Mouse (Mus musculus): ENCODE results near the gene Arhgap35. TPM values are rescaled to one million over a fixed set of nuclear protein-coding genes. Genes with fewer than 3 reads are reported as not detected.

Arhgap35 gene
- polyA plus RNA-seq, 3 experiments from 2014 or later: 1.4 to 3.9 (median 2.5) TPM

DNA sequence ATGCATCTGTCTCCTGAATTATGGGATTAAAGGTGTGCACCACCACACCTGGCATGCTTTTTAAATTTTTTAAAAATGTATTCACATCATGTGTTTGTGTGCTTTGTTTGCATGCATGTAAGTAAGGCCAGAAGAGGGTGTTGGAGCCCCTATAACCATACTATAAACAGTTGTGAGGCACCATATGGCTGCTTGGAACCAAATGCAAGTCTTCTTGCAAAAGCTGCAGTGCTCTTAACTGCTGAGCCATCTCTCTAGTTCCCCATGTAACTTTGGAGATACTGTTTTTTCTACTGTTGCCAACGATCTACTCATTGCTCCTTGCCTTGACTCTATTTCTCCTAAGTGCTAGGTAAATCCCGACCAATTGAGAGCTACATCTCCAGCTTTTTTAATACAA, 95.5 kb downstream of the Arhgap35 start:
- ATAC-seq: no peak

DNA sequence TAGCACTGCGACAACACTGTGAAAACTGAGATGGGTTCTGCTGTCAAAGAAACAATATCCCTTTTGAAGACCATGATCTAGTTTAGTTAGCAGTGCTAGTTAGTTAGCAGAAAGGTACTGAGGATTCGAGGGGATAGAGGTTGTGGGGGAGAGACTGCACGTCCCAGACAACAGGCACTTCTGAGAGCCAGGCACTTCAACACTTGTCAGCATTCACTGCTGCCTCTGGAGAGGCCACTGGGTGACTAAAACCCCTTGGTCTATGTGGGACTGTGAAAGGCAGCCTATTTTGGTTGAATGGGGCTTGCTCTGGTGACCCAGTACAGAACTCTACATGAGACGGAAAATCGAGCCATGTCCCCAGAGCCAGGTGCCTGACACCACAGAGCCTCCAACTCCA, 97.6 kb downstream of the Arhgap35 start:
- ATAC-seq: no peak

DNA sequence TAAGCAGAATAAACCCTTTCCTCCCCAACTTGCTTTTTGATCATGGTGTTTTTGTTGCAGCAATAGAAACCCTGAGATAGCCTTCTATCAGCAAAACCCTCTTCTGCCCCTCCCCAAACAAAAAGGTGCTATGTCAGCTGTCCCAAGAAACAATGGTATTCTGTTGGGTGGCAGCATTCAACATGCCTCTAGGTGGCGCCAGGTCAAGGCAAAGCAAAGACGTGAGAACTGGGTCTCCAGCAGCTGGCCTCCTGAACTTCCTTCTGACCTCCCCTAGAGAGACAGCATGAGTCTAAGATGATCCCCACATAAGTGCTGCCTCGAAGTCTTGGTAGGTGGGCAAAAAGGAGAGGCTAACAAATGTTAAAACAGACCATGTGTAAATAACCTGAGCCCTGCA, 107.5 kb downstream of the Arhgap35 start:
- no peak for ATAC-seq

GRCm38 (mm10) chr7:16505226-16505593, 109.6 kb downstream of the Arhgap35 start:
- no peak for ATAC-seq

DNA sequence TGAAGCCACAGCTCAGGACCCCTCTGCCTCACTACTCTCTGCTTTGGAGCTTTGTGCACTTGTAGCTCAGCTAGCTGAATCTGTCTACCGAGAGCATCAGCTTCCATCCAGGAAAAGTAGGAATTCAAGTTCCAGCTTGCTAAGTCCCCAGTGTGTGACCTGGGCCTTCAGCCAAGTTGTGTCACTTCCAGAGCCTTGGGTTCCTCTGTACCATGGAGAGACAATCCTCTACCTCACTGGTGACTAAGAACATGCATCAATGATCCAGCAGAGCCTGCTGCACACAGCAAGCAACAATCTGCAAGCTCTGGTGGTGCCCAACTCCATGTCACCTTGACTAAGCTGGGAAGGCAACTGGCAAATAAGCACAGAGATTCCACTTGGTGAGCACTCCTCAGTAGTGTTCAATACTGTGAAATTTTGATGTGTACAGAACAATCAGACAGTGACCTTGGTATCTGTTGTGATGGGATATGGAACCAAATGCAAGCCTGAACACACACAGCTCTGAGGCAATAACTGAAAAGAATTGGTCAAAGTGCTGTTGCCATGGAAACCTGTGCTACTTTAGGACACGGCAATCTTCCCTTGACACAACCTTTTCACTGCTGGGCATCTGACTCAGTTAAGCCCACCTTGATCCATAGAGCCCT, 110.1 kb downstream of the Arhgap35 start:
- no peak for ATAC-seq

GRCm38 (mm10) chr7:16501571-16501970, 113.2 kb downstream of the Arhgap35 start:
- no peak for ATAC-seq

DNA sequence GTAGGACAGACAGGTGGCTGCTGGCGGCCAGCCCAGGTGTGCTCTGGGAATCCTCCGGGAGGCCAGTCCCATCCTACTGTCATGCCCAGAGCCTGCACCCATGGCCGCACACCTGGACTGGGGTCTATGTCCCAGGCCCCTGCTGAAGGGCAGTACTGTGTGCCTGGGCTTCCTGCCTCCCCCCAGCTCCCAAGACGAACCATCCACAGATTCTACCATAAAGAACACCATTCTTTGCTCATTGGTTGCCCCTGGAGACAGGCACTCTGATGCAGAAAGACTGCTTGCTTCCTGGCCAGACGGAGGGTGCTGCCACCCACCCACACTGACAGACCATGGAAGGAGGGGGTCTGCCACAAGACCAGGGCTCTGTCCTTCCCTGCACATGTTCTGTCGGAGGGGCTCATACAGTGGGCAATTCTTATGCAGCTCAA, 115.1 kb downstream of the Arhgap35 start:
- no peak for ATAC-seq

DNA sequence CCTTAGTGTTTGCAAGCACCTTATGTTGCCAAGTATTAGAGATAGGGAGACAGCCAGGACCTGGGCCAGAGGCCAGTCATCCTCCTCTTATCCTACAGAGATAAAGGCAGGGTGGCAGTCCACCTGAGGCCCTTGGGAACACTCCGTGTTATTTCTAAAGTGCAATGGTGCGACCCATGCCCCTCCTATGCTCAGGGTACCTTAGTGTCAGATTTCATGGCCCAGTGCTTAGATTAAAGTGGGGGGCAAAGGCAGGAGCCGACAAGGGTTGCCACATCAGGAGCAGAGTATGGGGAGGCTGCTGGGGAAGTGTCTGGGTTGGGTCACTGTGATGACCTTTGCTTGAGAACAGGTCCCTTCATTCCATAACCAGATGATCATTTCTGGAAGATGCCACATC, 118.5 kb downstream of the Arhgap35 start:
- no peak for ATAC-seq

GRCm38 (mm10) chr7:16493361-16493760, 121.4 kb downstream of the Arhgap35 start:
- ATAC-seq: no peak

- ATAC-seq: no peak
These were observed 122.6 kb downstream of the Arhgap35 start for GRCm38 (mm10) chr7:16492211-16492610.

GRCm38 (mm10) chr7:16491759-16492158, 123.0 kb downstream of the Arhgap35 start:
- ATAC-seq: peak; percentile 81

DNA sequence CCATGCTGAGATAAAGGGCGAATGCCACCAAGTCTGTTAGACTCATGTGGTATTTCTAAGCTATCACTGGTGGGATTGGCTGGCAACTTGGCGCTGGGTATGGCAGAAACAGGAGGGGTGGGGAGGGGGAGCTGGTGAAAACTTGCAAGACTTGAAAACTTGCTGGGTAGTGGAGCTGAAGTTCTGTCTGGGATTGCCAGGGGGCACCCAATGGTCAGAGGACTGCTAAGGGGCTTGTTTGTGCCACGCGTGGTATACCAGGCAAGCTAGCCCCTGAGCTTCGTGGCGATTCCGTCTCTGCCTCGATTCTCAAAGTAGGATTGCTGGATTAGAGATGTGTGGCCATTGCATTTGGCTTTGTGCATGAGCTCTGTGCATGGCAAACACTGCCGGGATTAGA, 124.8 kb downstream of the Arhgap35 start:
- ATAC-seq: no peak

DNA sequence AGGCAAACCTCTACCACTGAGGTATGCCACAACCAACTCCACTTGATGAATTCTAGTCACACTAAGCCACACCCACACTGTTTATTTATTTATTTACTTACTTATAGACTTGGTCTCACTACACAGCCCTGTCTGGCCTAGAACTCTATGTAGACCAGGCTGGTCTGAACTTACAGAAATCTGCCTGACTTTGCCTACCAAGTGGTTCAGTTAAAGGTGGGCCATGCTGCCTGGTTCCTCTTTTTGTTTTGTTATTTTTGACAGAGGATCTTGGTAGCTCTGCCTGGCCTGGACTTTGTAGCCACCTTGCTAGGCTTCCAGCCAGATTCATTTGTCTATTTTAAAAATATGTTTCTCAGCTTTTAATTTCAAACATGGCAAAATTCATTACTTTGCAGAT, 126.0 kb downstream of the Arhgap35 start:
- no peak for ATAC-seq

GRCm38 (mm10) chr7:16477628-16478027, 137.2 kb downstream of the Arhgap35 start, which contains the start of gene Npas1:
Gene Npas1 (minus strand): TSS chr7:16477728.
- ATAC-seq: no peak

DNA sequence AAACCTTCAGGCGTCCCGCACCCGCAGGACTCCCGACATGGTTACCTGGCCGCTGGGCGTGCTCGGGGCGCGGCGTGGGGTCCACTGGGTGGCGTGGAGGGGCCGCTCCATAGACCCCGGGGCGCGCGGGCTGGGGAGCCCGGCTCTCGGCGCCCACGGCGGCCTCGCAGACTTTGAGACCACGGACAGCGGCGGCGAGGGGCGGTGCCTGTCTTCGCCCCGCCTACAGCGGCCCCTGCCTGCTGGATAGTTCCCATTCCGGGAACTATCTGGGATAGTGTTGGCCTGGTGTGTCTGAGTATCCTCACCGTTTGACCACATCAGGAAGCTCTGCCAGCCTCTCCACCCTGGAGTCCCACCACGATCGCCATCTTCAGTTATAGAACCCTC, 138.2 kb downstream of the Arhgap35 start:
- ATAC-seq: no peak

GRCm38 (mm10) chr7:16475764-16476599, 138.8 kb downstream of the Arhgap35 start:
- no peak for ATAC-seq

DNA sequence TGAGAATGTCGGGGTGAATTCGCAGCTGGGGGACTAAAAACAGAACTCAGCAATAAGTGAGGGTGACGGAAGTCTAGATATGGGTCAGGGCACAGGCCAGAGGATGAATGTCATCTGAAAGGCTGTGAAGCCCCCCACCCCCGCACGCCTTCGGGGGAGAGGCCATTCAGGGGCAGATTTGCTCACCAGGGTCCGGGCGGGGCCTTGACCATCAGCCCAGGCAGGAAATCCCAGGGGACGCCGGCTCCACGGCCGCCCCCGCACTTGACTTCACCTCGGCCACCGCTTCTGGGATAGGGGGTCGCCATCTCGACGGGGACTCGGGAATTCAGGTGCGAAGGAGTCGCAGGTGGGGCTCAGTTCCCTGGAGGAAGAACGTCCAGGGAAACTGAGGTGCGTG, 139.5 kb downstream of the Arhgap35 start:
- no peak for ATAC-seq

- ATAC-seq: no peak
These were observed 140.3 kb downstream of the Arhgap35 start for GRCm38 (mm10) chr7:16474445-16474844.

DNA sequence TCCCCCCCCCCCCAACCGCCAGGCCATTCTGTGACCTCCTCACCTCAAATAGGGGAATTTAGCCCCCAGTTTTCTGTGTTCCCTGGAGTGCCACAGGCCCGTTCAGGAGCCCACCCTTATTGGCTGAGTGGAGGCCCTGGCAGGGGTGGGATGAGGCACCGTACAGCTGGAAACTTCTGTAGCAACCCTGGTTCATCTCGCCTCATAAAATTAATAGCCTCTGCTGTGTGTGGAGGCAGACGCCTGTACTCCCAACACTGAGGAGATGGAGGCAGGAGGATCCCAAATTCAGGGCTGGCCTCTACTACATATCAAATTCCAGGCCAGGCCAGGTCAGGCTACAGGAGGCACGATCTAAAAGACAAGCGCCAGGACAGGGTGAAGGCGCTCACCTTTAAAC, 140.9 kb downstream of the Arhgap35 start:
- ATAC-seq: no peak

DNA sequence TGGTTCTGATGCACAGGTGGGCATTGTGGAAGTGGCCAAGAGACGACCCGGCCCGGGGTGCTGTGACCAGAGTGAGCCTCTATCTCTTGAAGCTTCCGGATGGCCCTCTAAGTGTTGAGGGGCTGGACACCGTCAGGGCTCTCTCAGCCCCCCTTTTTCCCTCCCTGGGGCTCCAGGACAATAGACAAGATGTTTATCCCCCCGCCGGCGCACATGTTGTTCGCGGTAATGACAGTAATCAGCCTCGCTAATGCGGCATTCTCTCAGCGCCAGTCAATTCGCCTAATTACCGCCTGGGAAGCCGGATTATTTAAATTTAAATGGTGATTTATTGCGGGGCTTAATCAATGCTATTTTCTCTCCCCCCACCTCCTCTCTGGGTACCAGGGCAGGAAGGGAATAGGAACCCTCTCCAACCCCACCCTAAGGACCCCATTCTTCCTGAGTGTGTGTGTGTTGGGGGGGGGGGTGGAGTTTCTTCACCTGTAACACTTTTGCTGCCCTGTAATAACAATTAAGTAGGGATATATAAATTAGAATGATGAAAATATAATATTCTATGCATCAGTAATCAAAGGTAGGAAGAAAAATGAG, 142.6 kb downstream of the Arhgap35 start:
- no peak for ATAC-seq

DNA sequence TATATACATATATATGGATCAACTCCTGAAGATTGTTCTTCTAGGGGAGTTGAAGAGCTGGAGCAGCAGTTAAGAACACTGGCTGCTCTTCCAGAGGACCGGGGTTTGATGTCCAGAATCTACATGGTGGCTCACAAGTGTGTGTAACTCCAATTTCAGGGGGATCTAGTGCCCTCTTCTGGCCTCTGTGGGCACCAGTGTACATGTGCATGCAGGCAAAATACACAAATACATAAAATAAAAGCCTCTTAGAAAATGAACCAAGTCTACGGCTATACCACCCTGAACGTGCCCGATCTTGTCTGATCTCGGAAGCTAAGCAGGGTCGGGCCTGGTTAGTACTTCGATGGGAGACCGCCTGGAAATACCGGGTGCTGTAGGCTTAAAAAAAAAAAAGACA, 143.2 kb downstream of the Arhgap35 start:
- ATAC-seq: no peak

DNA sequence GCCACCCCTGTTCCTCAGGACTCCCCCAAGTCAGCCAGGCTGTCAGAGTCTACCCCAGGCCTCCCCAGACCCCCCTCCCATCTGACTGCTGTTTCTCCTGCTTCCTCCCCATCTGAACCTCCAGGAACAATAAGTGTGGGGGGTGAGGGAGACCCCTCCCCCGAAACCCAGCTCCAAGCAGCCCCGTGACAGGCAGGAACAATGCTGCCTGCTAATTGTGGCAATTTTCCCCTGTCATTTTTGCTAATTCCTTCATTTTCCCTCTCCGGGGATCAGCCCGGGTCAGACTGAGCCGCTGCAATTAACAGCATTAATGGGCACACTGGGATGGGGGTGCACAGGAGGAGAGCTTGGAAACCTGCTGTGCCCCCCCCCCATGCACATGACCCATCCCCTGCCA, 146.7 kb downstream of the Arhgap35 start:
- ATAC-seq: no peak

DNA sequence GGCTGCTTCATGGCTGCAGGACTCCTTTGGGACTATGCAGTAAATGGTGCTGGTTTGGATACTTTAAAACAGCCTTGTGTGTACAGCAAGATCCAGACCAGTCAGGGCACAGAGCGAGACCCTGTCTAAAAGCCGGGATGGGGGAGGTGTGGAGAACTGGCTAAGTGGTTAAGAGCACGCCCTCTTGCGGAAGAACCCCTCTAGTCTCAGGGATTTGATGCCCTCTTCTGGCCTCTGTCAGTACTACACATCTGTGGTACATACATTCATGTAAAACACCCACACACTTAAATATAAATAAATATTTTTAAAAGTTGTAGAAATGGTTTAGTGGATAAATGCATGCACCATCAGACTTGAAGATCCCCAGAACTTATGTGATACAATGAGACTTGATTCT, 148.2 kb downstream of the Arhgap35 start:
- peak; percentile 19 for ATAC-seq

- ATAC-seq: no peak
These were observed 149.2 kb downstream of the Arhgap35 start for GRCm38 (mm10) chr7:16465568-16465967.

Measured in inflammation-experienced regulatory T-cells, adult 6 months (primary cell).